Mouse (Mus musculus) liver, postnatal 0 days (tissue): ENCODE results near the gene Shroom3. TPM values are rescaled to one million over a fixed set of nuclear protein-coding genes. Genes with fewer than 3 reads are reported as not detected.
A peak's percentile ranks its signal among the peaks of the same experiment; 100 is the strongest.

Experiments
- ATAC-seq: fragments of 200-750 bp; cut with Nextera tagmentation; 2 replicates; pipeline ENCODE4 v1.8.0; 2017; ENCODE audit warnings: mild to moderate bottlenecking, moderate library complexity
- DNase-seq: peaks from one replicate; pipeline ENCODE4 v3.0.0-alpha.2; 2016
- H3K27ac ChIP-seq: fragments of 300-500 bp; sonication (generic); 2 replicates; pipeline ENCODE4 v1.5.1; 2014; ENCODE audit warnings: antibody characterized with exemption, moderate library complexity, mild to moderate bottlenecking, low read depth
- H3K27me3 ChIP-seq: fragments of 300-500 bp; sonication (generic); 2 replicates; pipeline ENCODE4 v1.6.1; 2014; ENCODE audit warnings: low read length, control low read depth, mixed read lengths; ENCODE audit not compliant: insufficient read depth
- H3K36me3 ChIP-seq: fragments of 300-500 bp; sonication (generic); replicated peaks from 2 replicates; pipeline ENCODE4 v1.6.1; 2014; ENCODE audit warnings: mild to moderate bottlenecking, control low read depth, low read length, moderate library complexity, mixed read lengths; ENCODE audit not compliant: insufficient read depth
- H3K4me1 ChIP-seq: fragments of 300-500 bp; sonication (generic); 2 replicates; pipeline ENCODE4 v1.6.1; 2014; ENCODE audit warnings: antibody characterized with exemption, mild to moderate bottlenecking, control low read depth; ENCODE audit not compliant: insufficient read depth
- H3K4me2 ChIP-seq: fragments of 300-500 bp; sonication (generic); 2 replicates; pipeline ENCODE4 v1.6.1; 2014; ENCODE audit warnings: low read depth, mild to moderate bottlenecking, low read length, moderate library complexity, mixed read lengths
- H3K4me3 ChIP-seq: fragments of 300-500 bp; sonication (generic); 2 replicates; pipeline ENCODE4 v1.5.1; 2014; ENCODE audit warnings: low read depth, low read length
- H3K9ac ChIP-seq: fragments of 300-500 bp; sonication (generic); replicated peaks from 2 replicates; pipeline ENCODE4 v1.6.1; 2014; ENCODE audit warnings: mild to moderate bottlenecking, moderate library complexity
- H3K9me3 ChIP-seq: fragments of 300-500 bp; sonication (generic); 2 replicates; pipeline ENCODE4 v1.6.1; 2016; ENCODE audit warnings: mild to moderate bottlenecking, control low read depth, low read length, mixed read lengths
- CTCF ChIP-seq: sonication (generic); IDR thresholded peaks from 2 replicates; pipeline ENCODE4 v1.5.1; 2016; ENCODE audit warnings: antibody characterized with exemption, low read depth
- EP300 ChIP-seq: IDR thresholded peaks from 2 replicates; pipeline ENCODE4 v1.6.1; 2016; ENCODE audit warnings: antibody characterized with exemption, low read depth, mild to moderate bottlenecking
- WGBS: fragments of 180-500 bp; shearing (Covaris S2); extraction: QIAGEN DNeasy Blood & Tissue Kit; methylation state at CpG from one replicate; pipeline ENCODE4 v1.1.7; 2014; ENCODE audit not compliant: insufficient replicate concordance; 5-methylcytosine and 5-hydroxymethylcytosine counted together
- polyA plus RNA-seq: library from polyadenylated mRNA; unstranded; fragments of >200 nt; fragmentation: Nextera tagmentation; extraction: Ambion mirVana; gene quantifications from 2 replicates; pipeline ENCODE4 v1.2.1, GENCODE M21; 2015

Shroom3 gene
- polyA plus RNA-seq, 1 experiment from 2014 or later, result 0.96 TPM

DNA sequence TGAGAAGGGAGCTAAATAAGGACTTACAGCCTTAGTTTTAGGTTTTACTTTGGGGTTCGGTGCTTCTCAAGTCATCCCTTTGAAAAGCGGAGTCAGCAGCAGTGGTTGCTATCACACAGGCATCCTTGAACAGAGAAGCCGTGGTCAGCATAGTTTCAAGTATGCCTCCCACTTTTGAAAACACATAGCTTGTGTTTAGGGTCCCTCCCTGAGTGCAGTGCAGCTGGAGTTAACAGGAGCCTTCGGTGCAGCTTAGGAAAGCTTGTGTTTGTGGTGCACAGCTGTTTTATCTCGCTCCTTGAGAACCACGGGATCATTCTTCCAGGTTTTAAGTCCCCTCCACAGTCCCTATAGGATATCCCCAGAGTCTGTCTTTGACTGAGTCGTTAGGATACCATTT, 151.3 kb downstream of the Shroom3 start:
- WGBS, result 62% methylated on average over 7 of the region's 7 CpGs
- no peaks in the 10 kb centered on the region for H3K9me3 ChIP-seq
- no peak overlapping the region for H3K27ac ChIP-seq
- H3K4me3 ChIP-seq, result no peak overlapping the region
- no peaks in the 10 kb centered on the region for H3K27me3 ChIP-seq
- TF ChIP-seq CTCF, result no peak
- TF ChIP-seq EP300, result no peak
- H3K36me3 ChIP-seq, result no peaks in the 10 kb centered on the region
- no peak for DNase-seq
- no peak for ATAC-seq
- H3K4me1 ChIP-seq, result no peaks in the 10 kb centered on the region
- H3K4me2 ChIP-seq, result no peak overlapping the region
- H3K9ac ChIP-seq, result no peak overlapping the region

DNA sequence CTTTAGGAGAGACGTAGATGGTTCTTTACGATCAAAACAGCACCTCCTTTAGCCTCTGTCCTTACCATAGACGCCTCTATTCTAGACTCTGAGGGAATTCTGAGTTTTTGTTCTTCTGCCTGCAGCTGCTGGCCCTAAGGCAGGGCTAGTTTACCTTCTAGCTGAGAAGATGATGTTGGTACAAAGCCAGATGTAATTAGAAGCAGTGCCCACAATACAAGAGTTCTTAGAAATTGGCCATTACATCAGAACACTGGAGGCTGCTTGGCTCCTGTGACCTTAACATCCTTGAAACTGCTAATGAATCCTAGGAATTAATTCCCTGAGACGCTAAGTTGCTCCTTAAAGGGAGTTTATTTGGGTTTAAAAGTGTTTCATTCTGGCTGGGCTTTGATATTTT, 154.1 kb downstream of the Shroom3 start:
- Histone ChIP-seq H3K4me1 (peaks cover 6% of the 10 kb centered on the region), H3K36me3 (no peaks in the 10 kb centered on the region), H3K4me3 (no peak overlapping the region), H3K9me3 (no peaks in the 10 kb centered on the region), H3K4me2 (no peak overlapping the region), H3K27ac (no peak overlapping the region), H3K27me3 (no peaks in the 10 kb centered on the region), H3K9ac (no peak overlapping the region)
- WGBS, result 86% methylated on average over 4 of the region's 4 CpGs
- DNase-seq, result no peak
- no peak for TF ChIP-seq CTCF
- no peak for TF ChIP-seq EP300
- no peak for ATAC-seq

DNA sequence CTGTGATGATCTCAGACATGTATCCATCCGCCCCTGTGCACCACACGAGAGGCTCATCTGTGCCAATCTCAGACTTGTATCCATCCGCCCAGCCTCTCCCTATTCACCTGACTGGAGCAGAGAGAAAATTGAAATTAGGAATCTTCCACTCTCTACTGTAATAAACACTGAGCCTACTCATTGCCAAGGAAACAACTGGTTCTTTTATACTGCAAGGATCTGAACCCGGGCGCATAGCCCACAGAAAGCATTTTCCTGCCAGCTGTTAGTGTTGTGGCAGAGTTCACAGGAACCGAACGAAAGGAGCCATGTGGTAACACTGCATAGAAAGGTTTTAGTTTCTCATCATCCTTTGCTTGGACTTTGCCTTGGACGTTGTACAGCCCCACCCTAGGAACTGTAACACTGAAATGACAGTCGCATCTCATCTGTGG, 155.1 kb downstream of the Shroom3 start:
- Histone ChIP-seq H3K27ac (no peak overlapping the region), H3K4me3 (no peak overlapping the region), H3K36me3 (no peaks in the 10 kb centered on the region), H3K9me3 (no peaks in the 10 kb centered on the region), H3K4me2 (no peak overlapping the region), H3K9ac (no peak overlapping the region), H3K4me1 (peaks cover 12% of the 10 kb centered on the region), H3K27me3 (no peaks in the 10 kb centered on the region)
- 75% methylated on average over 9 of the region's 9 CpGs for WGBS
- no peak for ATAC-seq
- DNase-seq, result no peak
- TF ChIP-seq CTCF (no peak), EP300 (no peak)

DNA sequence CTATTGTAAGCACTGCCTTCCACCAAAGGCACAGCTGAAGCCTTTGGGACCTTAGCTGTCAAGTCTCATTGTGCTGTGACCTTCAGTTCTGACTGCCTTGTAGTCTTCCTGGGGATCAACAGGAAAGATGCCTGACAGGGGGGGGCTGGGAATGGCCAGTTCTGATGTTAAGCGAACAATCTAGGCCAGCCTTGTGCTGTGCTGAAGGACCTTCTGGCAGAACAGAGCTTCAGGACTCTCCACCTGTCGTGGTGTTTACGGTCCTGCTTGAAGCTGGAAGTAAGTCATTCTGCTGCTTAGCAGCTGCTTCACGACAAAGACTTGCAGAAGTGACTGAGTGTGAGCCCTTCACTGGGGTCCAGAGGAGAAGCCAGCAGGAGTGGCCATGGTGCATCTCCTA, 156.1 kb downstream of the Shroom3 start:
- no peaks in the 10 kb centered on the region for H3K27me3 ChIP-seq
- H3K27ac ChIP-seq, result no peak overlapping the region
- no peak overlapping the region for H3K4me3 ChIP-seq
- TF ChIP-seq CTCF (no peak), EP300 (no peak)
- no peaks in the 10 kb centered on the region for H3K36me3 ChIP-seq
- ATAC-seq (no peak), DNase-seq (no peak)
- H3K4me2 ChIP-seq, result no peak overlapping the region
- 69% methylated on average over 4 of the region's 4 CpGs for WGBS
- no peaks in the 10 kb centered on the region for H3K9me3 ChIP-seq
- H3K4me1 ChIP-seq, result peaks cover 12% of the 10 kb centered on the region
- H3K9ac ChIP-seq, result no peak overlapping the region

DNA sequence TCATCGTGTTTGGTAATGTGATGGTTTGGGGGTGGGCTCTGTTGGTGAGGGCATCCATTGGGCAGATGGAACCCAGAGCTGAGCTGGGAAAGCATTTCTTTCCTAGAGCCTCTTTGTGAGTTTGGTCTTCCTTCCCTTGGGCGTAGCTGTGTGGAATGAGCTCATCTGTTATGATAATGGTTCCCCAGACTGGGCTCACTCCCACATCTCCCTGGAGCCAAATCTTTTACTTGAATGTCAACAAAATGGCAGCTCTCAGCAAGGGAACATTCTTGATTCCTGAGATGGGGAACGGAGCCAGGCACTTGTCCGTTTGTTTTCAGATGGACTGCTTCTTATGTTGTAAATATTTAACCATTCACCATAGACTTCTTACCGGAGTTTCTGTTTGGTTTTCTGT, 158.2 kb downstream of the Shroom3 start:
- no peaks in the 10 kb centered on the region for H3K9me3 ChIP-seq
- H3K4me1 ChIP-seq, result peaks cover 12% of the 10 kb centered on the region
- H3K27ac ChIP-seq, result no peak overlapping the region
- no peak overlapping the region for H3K4me2 ChIP-seq
- no peaks in the 10 kb centered on the region for H3K27me3 ChIP-seq
- no peak overlapping the region for H3K4me3 ChIP-seq
- H3K9ac ChIP-seq, result no peak overlapping the region
- no peaks in the 10 kb centered on the region for H3K36me3 ChIP-seq
- no peak for TF ChIP-seq CTCF
- TF ChIP-seq EP300, result no peak
- DNase-seq (no peak), ATAC-seq (no peak)
- 53% methylated on average over 5 of the region's 5 CpGs for WGBS

DNA sequence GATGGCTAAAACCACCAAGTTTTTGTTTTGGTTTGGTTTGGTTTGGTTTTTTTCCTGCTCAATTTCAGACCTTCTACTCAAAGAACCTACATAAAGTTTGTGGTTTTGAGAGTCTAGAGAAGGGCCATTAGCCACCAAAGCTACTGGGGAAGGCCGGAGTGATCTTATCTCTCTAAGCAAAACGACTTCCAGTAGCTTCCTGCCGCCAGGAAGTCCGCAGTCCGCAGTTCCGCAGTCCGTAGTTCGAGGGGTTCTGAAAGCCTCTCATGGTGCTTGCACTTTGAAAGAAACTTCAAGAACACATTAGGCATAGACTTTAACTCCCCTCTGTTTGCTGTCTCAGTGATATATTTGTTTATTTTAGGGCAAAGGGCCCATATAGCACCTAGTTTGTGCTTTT, 159.2 kb downstream of the Shroom3 start:
- TF ChIP-seq EP300 (no peak), CTCF (no peak)
- Histone ChIP-seq H3K36me3 (no peaks in the 10 kb centered on the region), H3K27ac (no peak overlapping the region), H3K9me3 (no peaks in the 10 kb centered on the region), H3K4me2 (0 out of 2 replicates have a peak overlapping the region, but pooled peaks have one; percentile 13), H3K4me3 (no peak overlapping the region), H3K4me1 (peaks cover 12% of the 10 kb centered on the region), H3K27me3 (no peaks in the 10 kb centered on the region), H3K9ac (no peak overlapping the region)
- 6% methylated on average over 8 of the region's 8 CpGs for WGBS
- ATAC-seq (no peak), DNase-seq (no peak)

DNA sequence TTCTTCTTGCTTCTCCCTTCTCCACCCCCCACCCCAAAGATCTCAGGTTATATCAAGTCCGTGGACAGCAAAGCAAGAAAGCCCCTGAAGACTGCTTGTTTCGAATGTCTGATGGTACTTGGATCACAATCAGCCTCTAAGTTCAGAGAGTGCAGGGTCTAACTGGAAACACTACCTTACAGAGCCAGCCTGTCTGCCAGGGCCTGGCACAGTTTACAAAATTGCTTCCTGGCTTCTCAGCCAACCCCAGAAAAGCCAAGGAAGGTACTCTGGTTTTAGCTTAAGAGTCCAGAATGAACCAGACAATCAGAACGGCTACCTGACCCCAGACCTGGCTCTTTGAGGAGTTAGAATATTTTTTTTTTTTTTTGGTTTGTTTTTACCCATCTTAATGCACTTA, 159.6 kb downstream of the Shroom3 start:
- H3K9ac ChIP-seq, result no peak overlapping the region
- no peak overlapping the region for H3K4me2 ChIP-seq
- H3K27ac ChIP-seq, result no peak overlapping the region
- peaks cover 12% of the 10 kb centered on the region for H3K4me1 ChIP-seq
- no peak for DNase-seq
- no peak overlapping the region for H3K4me3 ChIP-seq
- no peak for ATAC-seq
- WGBS, result 60% methylated on average over 3 of the region's 3 CpGs
- no peak for TF ChIP-seq EP300
- TF ChIP-seq CTCF, result no peak
- no peaks in the 10 kb centered on the region for H3K36me3 ChIP-seq
- no peaks in the 10 kb centered on the region for H3K9me3 ChIP-seq
- no peaks in the 10 kb centered on the region for H3K27me3 ChIP-seq
